Mouse (Mus musculus) testis, adult 2 months (tissue): ENCODE data around the gene Atp8a2. TPM values are rescaled to one million over a fixed set of nuclear protein-coding genes. Genes with fewer than 3 reads are reported as not detected.
"Not testable (repeated sequence)": the region's sequence is repeated elsewhere in the genome, so short reads cannot be mapped to it uniquely, and the experiment has no call there.

Experiments
- H3K27ac ChIP-seq: fragments of 200-500 bp; 2 replicates; pipeline ENCODE4 v1.5.1; 2012; ENCODE audit warnings: low read depth, low read length; ENCODE audit not compliant: control insufficient read depth, insufficient read depth
- H3K27me3 ChIP-seq: fragments of 200-500 bp; 2 replicates; pipeline ENCODE4 v1.6.1; 2012; ENCODE audit warnings: mild to moderate bottlenecking, low read length, moderate library complexity; ENCODE audit not compliant: control insufficient read depth, insufficient read depth
- H3K36me3 ChIP-seq: fragments of 200-500 bp; 2 replicates; pipeline ENCODE4 v1.6.1; 2012; ENCODE audit warnings: mild to moderate bottlenecking, low read length; ENCODE audit not compliant: control insufficient read depth, insufficient read depth
- H3K4me1 ChIP-seq: fragments of 200-500 bp; 2 replicates; pipeline ENCODE4 v1.6.1; 2012; ENCODE audit warnings: low read length; ENCODE audit not compliant: control insufficient read depth, insufficient read depth
- H3K4me3 ChIP-seq: fragments of 200-500 bp; 2 replicates; pipeline ENCODE4 v1.5.1; 2012; ENCODE audit warnings: low read depth, mild to moderate bottlenecking, low read length, moderate library complexity, mixed read lengths; ENCODE audit not compliant: control insufficient read depth
- CTCF ChIP-seq: fragments of 200-500 bp; IDR thresholded peaks from 2 replicates; pipeline ENCODE4 v1.5.1; 2012; ENCODE audit warnings: low read depth, mild to moderate bottlenecking, inconsistent platforms, low read length, moderate library complexity; ENCODE audit not compliant: control insufficient read depth, insufficient read depth, insufficient replicate concordance
- POLR2A ChIP-seq: fragments of 200-500 bp; IDR thresholded peaks from 2 replicates; pipeline ENCODE4 v1.6.1; 2012; ENCODE audit warnings: low read depth, mild to moderate bottlenecking, inconsistent platforms, low read length, moderate library complexity; ENCODE audit not compliant: control insufficient read depth
- polyA plus RNA-seq: library from polyadenylated mRNA; depleted of rRNA; stranded (reverse); fragments of >200 nt; gene quantifications from 2 replicates; pipeline ENCODE4 v1.2.3, GENCODE M21; 2012

The Atp8a2 gene
- polyA plus RNA-seq, 1 experiment, result 18.8 TPM

- peaks cover 14% of the 10 kb centered on the region for H3K4me1 ChIP-seq
- H3K27me3 ChIP-seq, result no peaks in the 10 kb centered on the region
- no peak overlapping the region for H3K4me3 ChIP-seq
- no peak for TF ChIP-seq POLR2A
- no peak for TF ChIP-seq CTCF
- H3K36me3 ChIP-seq, result no peaks in the 10 kb centered on the region
- H3K27ac ChIP-seq, result no peak overlapping the region
Observed at GRCm38 (mm10) chr14:59624326-59624885, 572.6 kb downstream of the Atp8a2 start.

DNA sequence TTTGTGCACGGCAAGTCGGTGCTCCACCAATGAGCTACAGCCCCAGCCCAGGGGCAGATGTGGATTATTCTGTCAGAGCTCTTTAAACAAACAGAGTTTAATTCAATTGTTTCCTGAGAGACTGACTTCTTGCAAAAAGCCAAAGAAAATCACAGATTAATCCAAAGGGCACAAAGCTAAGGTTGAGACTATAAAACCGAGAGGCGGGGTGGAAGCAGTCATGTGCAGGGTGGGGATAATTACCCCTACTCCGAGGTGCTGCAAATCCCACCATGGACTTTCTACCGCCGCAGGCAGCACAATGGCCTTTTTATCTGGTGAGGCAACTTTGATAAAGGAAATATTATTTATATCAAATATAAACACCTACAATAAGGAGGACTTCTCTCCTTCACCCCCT lies 580.2 kb downstream of the Atp8a2 start:
- H3K27me3 ChIP-seq, result no peaks in the 10 kb centered on the region

GRCm38 (mm10) chr14:59614149-59614548 lies 582.8 kb downstream of the Atp8a2 start:
- not testable (repeated sequence) for H3K4me3 ChIP-seq, H3K27me3 ChIP-seq, H3K4me1 ChIP-seq, H3K27ac ChIP-seq, H3K36me3 ChIP-seq

More for the DNA sequence above, 580.2 kb downstream of the Atp8a2 start:
- TF ChIP-seq CTCF, result no peak
- TF ChIP-seq POLR2A, result no peak
- Histone ChIP-seq H3K36me3 (no peaks in the 10 kb centered on the region), H3K4me1 (peaks cover 2% of the 10 kb centered on the region; the same call in 1 of the 2 replicates), H3K4me3 (no peak overlapping the region), H3K27ac (no peak overlapping the region)

GRCm38 (mm10) chr14:59612920-59613625 lies 583.9 kb downstream of the Atp8a2 start:
- H3K27ac ChIP-seq, result no peak overlapping the region
- no peak for TF ChIP-seq POLR2A
- peak; percentile 48; the same call in 1 of the 2 replicates for TF ChIP-seq CTCF
- no peaks in the 10 kb centered on the region for H3K27me3 ChIP-seq
- H3K36me3 ChIP-seq, result no peaks in the 10 kb centered on the region
- peak overlapping the region; percentile 5; the same call in 1 of the 2 replicates for H3K4me3 ChIP-seq
- H3K4me1 ChIP-seq, result peaks cover 2% of the 10 kb centered on the region; the same call in 1 of the 2 replicates

DNA sequence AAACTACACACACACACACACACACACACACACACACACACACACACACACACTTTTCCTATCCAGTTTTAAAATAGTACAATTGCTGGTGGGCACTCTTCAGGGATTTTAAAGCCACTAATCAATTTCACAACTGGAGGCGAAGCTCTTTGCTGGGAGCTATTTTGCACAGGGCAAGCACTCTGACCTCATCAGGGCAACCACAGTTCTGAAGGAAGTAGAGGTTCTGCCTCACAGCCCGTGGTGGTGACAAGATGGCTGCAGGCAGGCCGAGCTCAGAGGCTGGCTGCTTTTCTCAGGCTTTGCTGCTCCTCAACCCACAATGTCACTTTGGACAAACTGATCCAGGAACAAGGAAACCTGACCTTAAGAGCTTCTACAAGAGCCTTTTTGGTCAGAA lies 590.0 kb downstream of the Atp8a2 start:
- H3K4me3 ChIP-seq, result no peak overlapping the region
- no peak overlapping the region for H3K27ac ChIP-seq
- H3K27me3 ChIP-seq, result no peaks in the 10 kb centered on the region
- H3K4me1 ChIP-seq, result no peaks in the 10 kb centered on the region
- no peak for TF ChIP-seq CTCF
- no peak for TF ChIP-seq POLR2A
- H3K36me3 ChIP-seq, result no peaks in the 10 kb centered on the region

DNA sequence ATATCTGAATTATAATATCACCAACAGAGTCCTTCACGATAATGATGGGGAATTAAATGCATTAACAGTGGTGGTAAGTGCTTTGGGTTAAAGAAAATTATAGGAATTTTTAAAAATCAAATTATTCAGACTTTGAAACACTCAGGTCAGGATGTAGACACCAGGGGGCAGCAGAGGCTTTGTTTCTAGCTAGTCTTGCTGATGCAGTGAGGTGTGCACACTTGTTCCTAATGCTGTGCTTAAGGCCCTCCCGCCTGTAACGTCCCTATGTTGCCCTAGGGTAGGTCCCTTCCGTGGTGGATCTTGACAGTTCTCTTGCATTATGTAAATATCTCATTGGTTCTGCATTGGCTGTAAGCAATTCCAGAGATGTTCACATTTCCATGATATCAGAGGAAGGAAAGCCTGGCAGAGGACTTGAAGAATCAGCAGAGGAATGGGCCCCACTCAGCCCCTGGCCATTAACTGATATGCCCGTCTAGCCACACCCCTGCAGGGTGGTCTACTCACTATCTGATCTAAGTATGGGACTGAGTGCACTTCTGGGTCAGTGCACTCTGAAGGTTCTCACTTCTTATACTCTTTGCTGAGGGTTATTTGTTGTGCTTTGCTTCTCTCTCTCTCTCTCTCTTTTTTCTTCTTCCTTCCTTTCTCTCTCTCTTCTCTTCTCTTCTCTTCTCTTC lies 591.2 kb downstream of the Atp8a2 start:
- no peaks in the 10 kb centered on the region for H3K4me1 ChIP-seq
- no peak overlapping the region for H3K27ac ChIP-seq
- TF ChIP-seq POLR2A (no peak), CTCF (peak; percentile 19; the same call in 1 of the 2 replicates)
- H3K4me3 ChIP-seq, result no peak overlapping the region
- no peaks in the 10 kb centered on the region for H3K36me3 ChIP-seq
- H3K27me3 ChIP-seq, result no peaks in the 10 kb centered on the region

DNA sequence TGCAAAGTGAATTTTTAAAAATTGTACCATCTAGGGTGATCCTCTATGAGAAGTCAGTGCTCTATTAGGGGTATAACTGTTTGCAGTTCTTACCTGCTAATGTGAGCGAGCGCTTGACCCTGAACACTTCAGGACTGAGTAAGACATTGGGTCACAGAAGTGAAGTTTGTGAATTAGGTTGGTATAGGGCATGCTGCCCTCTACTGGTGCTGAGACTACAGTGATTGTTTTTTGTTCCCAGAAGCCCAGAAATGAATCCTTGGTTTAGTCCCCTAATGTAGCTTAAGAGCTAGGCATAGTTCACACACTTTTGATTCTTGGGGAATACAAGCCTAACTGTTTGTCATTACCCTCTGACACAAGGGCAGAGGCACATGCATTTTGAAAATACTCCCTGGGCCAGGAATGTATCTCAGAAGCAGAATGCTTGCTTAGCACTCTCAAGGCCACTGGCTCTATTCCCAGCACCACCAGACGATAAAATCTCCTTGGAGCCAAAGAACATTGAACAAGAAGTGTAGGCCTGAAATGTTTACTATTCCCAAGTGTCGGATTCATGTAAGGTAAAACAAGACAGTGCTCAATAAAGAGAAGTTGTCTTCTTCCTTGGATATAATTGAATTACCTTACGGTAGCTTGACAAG lies 592.9 kb downstream of the Atp8a2 start:
- no peaks in the 10 kb centered on the region for H3K27me3 ChIP-seq

GRCm38 (mm10) chr14:59598260-59598627 lies 598.7 kb downstream of the Atp8a2 start:
- TF ChIP-seq CTCF (no peak), POLR2A (no peak)
- Histone ChIP-seq H3K27ac (peak overlapping the region; percentile 78), H3K4me3 (peak overlapping the region; percentile 89)

More for the DNA sequence above, 592.9 kb downstream of the Atp8a2 start:
- TF ChIP-seq POLR2A, result no peak
- no peak for TF ChIP-seq CTCF
- Histone ChIP-seq H3K27ac (no peak overlapping the region), H3K36me3 (no peaks in the 10 kb centered on the region), H3K4me3 (no peak overlapping the region), H3K4me1 (no peaks in the 10 kb centered on the region)

More at GRCm38 (mm10) chr14:59598260-59598627, 598.7 kb downstream of the Atp8a2 start:
- Histone ChIP-seq H3K36me3 (no peaks in the 10 kb centered on the region), H3K27me3 (no peaks in the 10 kb centered on the region), H3K4me1 (peaks cover 4% of the 10 kb centered on the region; the same call in 1 of the 2 replicates)
